Mouse (Mus musculus) midbrain, postnatal 0 days (tissue): Measurements from ENCODE around the gene Acsl5. TPM values are rescaled to one million over a fixed set of nuclear protein-coding genes. Genes with fewer than 3 reads are reported as not detected.

ENCODE experiments used
- ATAC-seq: fragments of 200-750 bp; cut with Nextera tagmentation; 2 replicates; pipeline ENCODE4 v1.8.0; 2017; ENCODE audit warnings: moderate number of reproducible peaks, mild to moderate bottlenecking, moderate TSS enrichment, moderate library complexity; ENCODE audit not compliant: low FRiP score
- DNase-seq: peaks from one replicate; pipeline ENCODE4 v3.0.0-alpha.2; 2015; ENCODE audit warnings: low spot score
- H3K27ac ChIP-seq: fragments of 300-500 bp; sonication (generic); 2 replicates; pipeline ENCODE4 v1.5.1; 2014; ENCODE audit warnings: low read depth, mild to moderate bottlenecking, low read length, mixed read lengths
- H3K27me3 ChIP-seq: fragments of 300-500 bp; sonication (generic); 2 replicates; pipeline ENCODE4 v1.6.1; 2014; ENCODE audit warnings: low read length, control low read depth, mixed read lengths; ENCODE audit not compliant: insufficient read depth
- H3K36me3 ChIP-seq: fragments of 300-500 bp; sonication (generic); 2 replicates; pipeline ENCODE4 v1.6.1; 2014; ENCODE audit warnings: low read length, control low read depth, mixed read lengths; ENCODE audit not compliant: insufficient read depth
- H3K4me1 ChIP-seq: fragments of 300-500 bp; sonication (generic); 2 replicates; pipeline ENCODE4 v1.6.1; 2014; ENCODE audit warnings: mild to moderate bottlenecking, control low read depth, antibody characterized with exemption, low read length, mixed read lengths; ENCODE audit not compliant: insufficient read depth
- H3K4me2 ChIP-seq: fragments of 300-500 bp; sonication (generic); 2 replicates; pipeline ENCODE4 v1.6.1; 2014; ENCODE audit warnings: low read depth, mild to moderate bottlenecking, low read length, mixed read lengths; ENCODE audit not compliant: poor library complexity, severe bottlenecking
- H3K4me3 ChIP-seq: fragments of 300-500 bp; sonication (generic); 2 replicates; pipeline ENCODE4 v1.5.1; 2014; ENCODE audit warnings: low read depth, mild to moderate bottlenecking, low read length, moderate library complexity
- H3K9ac ChIP-seq: fragments of 300-500 bp; sonication (generic); replicated peaks from 2 replicates; pipeline ENCODE4 v1.6.1; 2014; ENCODE audit warnings: mild to moderate bottlenecking, low read length, moderate library complexity, mixed read lengths; ENCODE audit not compliant: poor library complexity, severe bottlenecking
- H3K9me3 ChIP-seq: fragments of 300-500 bp; sonication (generic); 2 replicates; pipeline ENCODE4 v1.6.1; 2016; ENCODE audit warnings: low read length, control low read depth
- CTCF ChIP-seq: IDR thresholded peaks from 2 replicates; pipeline ENCODE4 v1.5.1; 2016; ENCODE audit warnings: antibody characterized with exemption, mild to moderate bottlenecking
- WGBS: fragments of 180-500 bp; shearing (Covaris S2); extraction: QIAGEN DNeasy Blood & Tissue Kit; methylation state at CpG from one replicate; pipeline ENCODE4 v1.1.7; 2014; 5-methylcytosine and 5-hydroxymethylcytosine counted together
- polyA plus RNA-seq: library from polyadenylated mRNA; unstranded; fragments of >200 nt; fragmentation: Nextera tagmentation; extraction: Ambion mirVana; gene quantifications from 2 replicates; pipeline ENCODE4 v1.2.1, GENCODE M21; 2015
- total RNA-seq: library from RNA; depleted of rRNA; stranded (reverse); fragments of >200 nt; gene quantifications from 2 replicates; pipeline ENCODE4 v1.2.3, GENCODE M21; 2014

Acsl5 gene
- total and polyA plus RNA-seq, 2 experiments from 2014 or later: 13.9 to 15.1 TPM

DNA sequence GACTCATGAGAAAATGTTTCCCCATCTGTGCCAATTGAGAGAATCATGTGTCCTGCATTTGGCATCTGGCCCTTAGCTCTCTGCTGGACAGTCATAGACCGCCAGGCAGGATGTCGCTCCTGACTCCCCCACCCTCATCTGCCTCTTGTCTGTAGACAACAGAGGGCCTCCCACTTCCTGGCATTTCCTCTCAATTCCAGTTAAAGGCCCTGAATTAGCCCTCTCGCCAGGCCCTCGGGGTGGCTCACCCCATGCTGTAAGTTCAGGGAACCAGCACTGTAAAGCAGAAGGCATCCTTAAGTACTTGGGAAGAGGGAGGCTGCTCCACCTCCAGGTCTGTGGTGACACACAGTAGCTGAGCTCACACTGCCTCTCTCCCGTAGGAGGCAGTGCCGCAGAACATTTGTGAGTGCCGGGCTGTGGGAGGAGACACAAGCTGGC, 6.9 kb upstream of the Acsl5 start:
- no peak overlapping the region for H3K4me2 ChIP-seq
- TF ChIP-seq CTCF: peak; percentile 36
- no peak overlapping the region for H3K4me3 ChIP-seq
- 27% methylated on average over 7 of the region's 7 CpGs for WGBS
- H3K4me1 ChIP-seq: no peaks in the 10 kb centered on the region
- H3K9ac ChIP-seq: no peak overlapping the region
- no peaks in the 10 kb centered on the region for H3K27me3 ChIP-seq
- ATAC-seq (no peak), DNase-seq (peak; percentile 50)
- H3K36me3 ChIP-seq: no peaks in the 10 kb centered on the region
- no peaks in the 10 kb centered on the region for H3K9me3 ChIP-seq
- H3K27ac ChIP-seq: no peak overlapping the region

DNA sequence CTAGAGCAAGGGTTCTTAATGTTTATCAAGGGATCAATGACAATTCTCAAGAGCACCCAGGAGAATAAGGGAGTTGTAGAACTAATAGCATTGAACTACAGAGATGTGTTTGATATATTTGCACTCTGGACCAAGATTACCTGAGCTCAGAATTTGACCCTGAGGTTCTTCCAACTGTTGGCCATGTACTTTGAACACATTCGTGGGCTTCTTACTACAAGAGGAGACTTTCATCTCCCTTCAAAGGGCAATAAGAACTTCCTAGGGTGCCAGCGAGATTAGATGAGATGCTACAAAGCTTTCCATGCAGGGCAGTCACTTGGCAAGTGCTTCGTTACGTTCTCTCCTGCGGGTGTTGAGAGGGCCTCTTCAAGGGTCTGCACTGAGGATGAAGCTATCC, 4.2 kb upstream of the Acsl5 start:
- no peak overlapping the region for H3K9ac ChIP-seq
- WGBS: 87% methylated on average over 5 of the region's 5 CpGs
- no peaks in the 10 kb centered on the region for H3K36me3 ChIP-seq
- DNase-seq: no peak
- no peak for ATAC-seq
- H3K27me3 ChIP-seq: no peaks in the 10 kb centered on the region
- H3K4me2 ChIP-seq: no peak overlapping the region
- no peak overlapping the region for H3K27ac ChIP-seq
- no peaks in the 10 kb centered on the region for H3K9me3 ChIP-seq
- no peak for TF ChIP-seq CTCF
- no peaks in the 10 kb centered on the region for H3K4me1 ChIP-seq
- H3K4me3 ChIP-seq: no peak overlapping the region

DNA sequence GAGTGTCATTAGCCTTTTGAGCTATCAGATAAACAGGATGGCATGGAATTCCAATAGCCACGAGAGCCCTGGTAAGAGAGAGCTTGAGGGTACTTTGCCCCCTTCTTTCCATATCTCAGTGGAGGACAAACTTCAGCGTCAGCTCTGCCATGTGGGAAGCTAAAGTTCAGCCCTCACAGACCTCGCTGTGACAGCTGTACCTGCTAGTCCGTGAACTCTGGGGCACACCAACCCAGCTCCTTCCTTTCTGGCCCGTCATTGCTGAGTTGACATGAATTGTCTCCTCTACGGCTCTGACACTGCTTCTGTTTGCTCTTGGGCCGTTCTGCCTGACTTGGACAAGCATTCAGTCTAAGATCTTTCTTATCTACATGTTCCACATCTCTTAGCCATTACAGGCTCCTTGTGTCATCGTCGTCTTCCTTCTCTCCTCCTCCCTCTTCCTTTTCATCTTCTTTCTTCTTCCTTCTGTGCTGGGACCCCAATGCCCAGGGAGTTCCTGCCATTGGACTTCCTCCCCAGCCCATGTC, 3.7 kb upstream of the Acsl5 start:
- WGBS: 81% methylated on average over 9 of the region's 9 CpGs
- Histone ChIP-seq H3K4me3 (no peak overlapping the region), H3K27me3 (no peaks in the 10 kb centered on the region), H3K36me3 (no peaks in the 10 kb centered on the region), H3K4me1 (no peaks in the 10 kb centered on the region), H3K9me3 (no peaks in the 10 kb centered on the region), H3K4me2 (no peak overlapping the region), H3K9ac (no peak overlapping the region), H3K27ac (no peak overlapping the region)
- ATAC-seq: no peak
- TF ChIP-seq CTCF: no peak
- DNase-seq: no peak

DNA sequence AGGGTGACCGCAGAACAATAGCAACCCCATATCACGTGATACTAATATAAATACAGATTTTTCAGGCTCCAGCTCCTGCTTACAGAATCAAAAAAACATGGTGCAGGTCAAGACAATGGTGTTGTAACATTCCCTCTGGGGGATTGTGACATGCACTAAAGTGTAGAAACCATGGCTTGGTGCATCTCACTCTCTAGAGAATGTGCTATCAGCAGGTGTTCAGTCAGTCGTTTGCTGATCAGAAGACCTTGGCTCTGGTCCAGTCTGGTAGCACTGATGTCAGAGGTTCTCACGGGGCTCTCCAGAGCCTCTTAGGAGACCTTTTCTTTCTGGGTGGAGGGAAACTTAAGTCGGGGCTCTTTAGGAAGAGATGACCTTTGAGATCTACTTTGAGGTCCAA, 1.3 kb upstream of the Acsl5 start:
- H3K9ac ChIP-seq: no peak overlapping the region
- WGBS: 85% methylated on average over 5 of the region's 5 CpGs
- no peak for ATAC-seq
- TF ChIP-seq CTCF: no peak
- H3K4me1 ChIP-seq: no peaks in the 10 kb centered on the region
- H3K9me3 ChIP-seq: no peaks in the 10 kb centered on the region
- DNase-seq: no peak
- no peak overlapping the region for H3K27ac ChIP-seq
- no peak overlapping the region for H3K4me2 ChIP-seq
- H3K27me3 ChIP-seq: no peaks in the 10 kb centered on the region
- H3K36me3 ChIP-seq: no peaks in the 10 kb centered on the region
- no peak overlapping the region for H3K4me3 ChIP-seq

DNA sequence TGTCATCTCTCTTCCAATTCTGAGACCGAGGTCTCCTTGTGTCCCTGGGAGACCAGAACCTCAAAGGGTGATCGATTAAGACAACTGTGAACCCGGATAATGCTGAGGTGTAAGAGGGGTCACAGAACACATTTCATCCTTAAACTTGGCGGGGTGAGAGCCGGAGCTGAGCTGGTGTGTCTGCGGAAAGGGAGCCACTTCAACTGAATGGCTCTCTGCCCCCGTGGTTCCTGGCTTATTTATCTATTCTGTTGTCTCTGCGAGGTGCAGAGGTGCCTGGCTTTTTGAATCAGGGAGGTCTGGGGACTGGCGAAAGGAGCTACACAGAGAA, 1.5 kb downstream of the Acsl5 start:
- Histone ChIP-seq H3K36me3 (no peaks in the 10 kb centered on the region), H3K4me1 (no peaks in the 10 kb centered on the region), H3K9me3 (no peaks in the 10 kb centered on the region), H3K9ac (peak overlapping the region; percentile 53), H3K27me3 (no peaks in the 10 kb centered on the region), H3K4me3 (peak overlapping the region; percentile 54), H3K27ac (peak overlapping the region; percentile 48; the same call in 1 of the 2 replicates), H3K4me2 (peak overlapping the region; percentile 97)
- ATAC-seq (0 out of 2 replicates have a peak, but pooled peaks have one; percentile 9), DNase-seq (no peak)
- TF ChIP-seq CTCF: no peak
- WGBS: under 1% methylated on average over 9 of the region's 9 CpGs

DNA sequence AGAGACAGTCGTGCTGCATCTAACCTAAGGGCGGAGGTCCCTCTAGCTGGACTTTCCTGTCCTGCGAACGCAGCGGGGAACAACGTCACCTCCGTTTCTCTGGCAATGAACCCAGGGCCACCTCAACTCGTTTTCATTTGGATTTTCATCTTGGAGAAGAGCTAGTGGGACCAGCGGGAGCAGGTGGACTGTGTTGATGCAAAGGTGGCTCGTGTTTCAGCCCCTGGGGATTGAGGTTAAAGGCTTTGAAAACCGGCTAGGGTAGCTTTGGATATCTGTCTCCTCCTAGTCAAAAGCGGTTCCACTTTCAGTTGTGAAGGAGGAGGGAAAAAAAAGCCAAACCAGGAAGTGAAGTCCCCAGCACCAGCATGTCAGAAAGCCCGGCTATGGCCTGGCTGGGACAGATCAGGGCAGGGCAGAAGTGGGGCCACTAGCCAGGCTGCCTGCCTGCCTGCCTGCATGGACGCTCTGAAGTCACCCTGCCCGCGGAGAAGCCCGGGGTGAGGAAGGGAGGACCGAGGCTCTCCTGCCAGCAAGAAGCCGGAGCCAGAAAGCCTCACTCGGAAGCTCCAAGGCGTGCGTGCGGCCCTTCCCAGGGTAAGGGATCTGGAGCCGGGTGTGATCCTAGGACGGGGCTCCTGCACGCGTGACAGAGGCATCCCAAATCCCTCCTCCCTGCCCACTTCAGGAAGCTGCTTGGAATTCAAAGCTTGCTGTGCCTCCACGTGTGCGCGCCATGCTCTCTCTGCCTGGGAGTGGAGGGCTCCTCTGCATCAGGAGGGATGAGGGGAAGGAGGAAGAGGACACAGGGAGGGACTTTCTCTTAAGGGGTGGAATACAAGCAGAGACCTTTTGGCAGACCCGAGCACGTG, 2.1 kb downstream of the Acsl5 start:
- Histone ChIP-seq H3K27ac (peak overlapping the region; percentile 48; the same call in 1 of the 2 replicates), H3K9ac (peak overlapping the region; percentile 53), H3K36me3 (no peaks in the 10 kb centered on the region), H3K9me3 (no peaks in the 10 kb centered on the region), H3K27me3 (no peaks in the 10 kb centered on the region), H3K4me1 (no peaks in the 10 kb centered on the region), H3K4me2 (peak overlapping the region; percentile 97), H3K4me3 (peak overlapping the region; percentile 54)
- TF ChIP-seq CTCF: no peak
- ATAC-seq (peak; percentile 64), DNase-seq (peak; percentile 32)
- under 1% methylated on average over 32 of the region's 32 CpGs for WGBS
